Mouse (Mus musculus) kidney, adult 2 months (tissue): ENCODE measurements at regions not wholly inside any gene's neighbourhood (a gene's known extent, or its start where the extent isn't known, plus 50 kb on each side); places are given as distances from the start of the nearest gene placed in this dataset.

Source experiments
- CTCF ChIP-seq: fragments of 200-500 bp; conservative IDR thresholded peaks from 2 replicates; pipeline ENCODE4 v1.5.1; 2011; ENCODE audit warnings: low read depth, mild to moderate bottlenecking, control low read depth, low read length, moderate library complexity, mixed read lengths; ENCODE audit not compliant: insufficient read depth, insufficient read length
- POLR2A ChIP-seq: fragments of 200-500 bp; IDR thresholded peaks from one replicate; pipeline ENCODE4 v1.6.1; 2011; ENCODE audit warnings: low read depth, low read length, control low read depth

- TF ChIP-seq POLR2A (no peak), CTCF (no peak)
These were observed 597.9 kb upstream of the Manea start for GRCm38 (mm10) chr4:26944617-26945016.
